ENCODE assay signal across 18 mouse cellular contexts in genomic region chr13:92326030-92326429, GRCm38 (mm10). TPM values are rescaled to one million over a fixed set of nuclear protein-coding genes. Genes with fewer than 3 reads are reported as not detected.
"Had no signal": no experiment of that assay in that cellular context is flagged by ENCODE, and none has a peak within 500 bp of the region (broad histone marks: within the 10 kb centered on the region; RNA-seq: fewer than 3 reads in every experiment).

No protein-coding gene starts in this region.

- DNase-seq: kidney, postnatal 36 days; left cerebral cortex, postnatal 4 days; lung, adult 18-20 months; midbrain, embryonic 14.5 days; right cerebral cortex, adult 18-20 months; right cerebral cortex, postnatal 25 days; thymus, postnatal 36 days had no signal

- H3K27ac ChIP-seq: layer of hippocampus, adult 2 months; limb, embryonic 13.5 days; liver, embryonic 14.5 days; midbrain, embryonic 10.5 days; neural tube, embryonic 15.5 days had no signal

- H3K9ac ChIP-seq: limb, embryonic 13.5 days; liver, embryonic 14.5 days; neural tube, embryonic 15.5 days had no signal

- H3K4me2 ChIP-seq: limb, embryonic 13.5 days; neural tube, embryonic 15.5 days had no signal

- H3K4me3 ChIP-seq: layer of hippocampus, adult 2 months; limb, embryonic 13.5 days; midbrain, embryonic 10.5 days; myocyte; neural tube, embryonic 15.5 days had no signal

- H3K9me3 ChIP-seq: limb, embryonic 13.5 days; midbrain, embryonic 10.5 days; neural tube, embryonic 15.5 days had no signal

- H3K4me1 ChIP-seq: limb, embryonic 13.5 days; midbrain, embryonic 10.5 days; neural tube, embryonic 15.5 days had no signal

- H3K27me3 ChIP-seq: limb, embryonic 13.5 days; neural tube, embryonic 15.5 days had no signal

RNA-seq across cellular contexts. Expression of gene Gm20379, which starts 20.2 kb away (rescaled TPM):
- total RNA-seq: layer of hippocampus, adult 2 months; layer of hippocampus, postnatal 14 days; left cerebral cortex, adult 18-20 months; left cerebral cortex, postnatal 10 days; left cerebral cortex, postnatal 4 days; liver, adult 2 months had no signal
- polyA plus RNA-seq: liver, adult 2 months; myocyte; small intestine, adult 2 months had no signal
